Mouse (Mus musculus) embryonic facial prominence, embryonic 13.5 days (tissue): ENCODE measurements at regions not wholly inside any gene's neighbourhood (a gene's known extent, or its start where the extent isn't known, plus 50 kb on each side); places are given as distances from the start of the nearest gene placed in this dataset.

Experiments
- ATAC-seq: fragments of 200-750 bp; cut with Nextera tagmentation; 2 replicates; pipeline ENCODE4 v1.8.0; 2017; ENCODE audit warnings: low read depth; ENCODE audit not compliant: insufficient number of reproducible peaks, insufficient read depth, low FRiP score, low TSS enrichment
- H3K27ac ChIP-seq: fragments of 300-500 bp; sonication (generic); 2 replicates; pipeline ENCODE4 v1.5.1; 2015; ENCODE audit warnings: moderate library complexity, mild to moderate bottlenecking, inconsistent platforms
- H3K27me3 ChIP-seq: fragments of 300-500 bp; sonication (generic); 2 replicates; pipeline ENCODE4 v1.6.1; 2015; ENCODE audit warnings: mild to moderate bottlenecking, inconsistent platforms
- H3K36me3 ChIP-seq: fragments of 300-500 bp; sonication (generic); 2 replicates; pipeline ENCODE4 v1.6.1; 2015; ENCODE audit warnings: mild to moderate bottlenecking, inconsistent platforms
- H3K4me1 ChIP-seq: fragments of 300-500 bp; sonication (generic); 2 replicates; pipeline ENCODE4 v1.6.1; 2015; ENCODE audit warnings: inconsistent platforms
- H3K4me2 ChIP-seq: fragments of 300-500 bp; sonication (generic); 2 replicates; pipeline ENCODE4 v1.6.1; 2015; ENCODE audit warnings: moderate library complexity, mild to moderate bottlenecking, inconsistent platforms
- H3K4me3 ChIP-seq: fragments of 300-500 bp; sonication (generic); 2 replicates; pipeline ENCODE4 v1.5.1; 2015; ENCODE audit warnings: mild to moderate bottlenecking, inconsistent platforms
- H3K9ac ChIP-seq: fragments of 300-500 bp; sonication (generic); 2 replicates; pipeline ENCODE4 v1.6.1; 2015; ENCODE audit warnings: mild to moderate bottlenecking, inconsistent platforms
- H3K9me3 ChIP-seq: fragments of 300-500 bp; sonication (generic); 2 replicates; pipeline ENCODE4 v1.6.1; 2016; ENCODE audit warnings: inconsistent platforms
- whole genome bisulfite sequencing: fragments of 180-500 bp; shearing (Covaris S2); methylation state at CpG from one replicate; pipeline ENCODE4 v1.1.7; 2015; ENCODE audit warnings: mixed read lengths; 5-methylcytosine and 5-hydroxymethylcytosine counted together

- H3K36me3 ChIP-seq, result no peaks in the 10 kb centered on the region
- no peak overlapping the region for H3K4me2 ChIP-seq
- no peak overlapping the region for H3K27ac ChIP-seq
- no peaks in the 10 kb centered on the region for H3K27me3 ChIP-seq
- H3K9me3 ChIP-seq, result no peaks in the 10 kb centered on the region
- ATAC-seq, result no peak
- WGBS, result 92% methylated on average over 1 of the region's 1 CpGs
- H3K4me1 ChIP-seq, result no peaks in the 10 kb centered on the region
- no peak overlapping the region for H3K4me3 ChIP-seq
- H3K9ac ChIP-seq, result no peak overlapping the region
Measured at GRCm38 (mm10) chr12:58569056-58569455, 300.0 kb upstream of the Clec14a start.

GRCm38 (mm10) chr12:58560840-58561239 lies 291.8 kb upstream of the Clec14a start:
- Histone ChIP-seq H3K36me3 (no peaks in the 10 kb centered on the region), H3K9me3 (no peaks in the 10 kb centered on the region), H3K27me3 (no peaks in the 10 kb centered on the region), H3K4me2 (no peak overlapping the region), H3K27ac (no peak overlapping the region), H3K4me1 (0 out of 2 replicates have a peak, but pooled peaks cover 4% of the 10 kb centered on the region), H3K9ac (no peak overlapping the region), H3K4me3 (no peak overlapping the region)
- WGBS, result 69% methylated on average over 5 of the region's 5 CpGs
- no peak for ATAC-seq

GRCm38 (mm10) chr12:58559833-58560232 lies 290.7 kb upstream of the Clec14a start:
- no peaks in the 10 kb centered on the region for H3K9me3 ChIP-seq
- no peak overlapping the region for H3K4me2 ChIP-seq
- no peak overlapping the region for H3K4me3 ChIP-seq
- no peak for ATAC-seq
- H3K4me1 ChIP-seq, result 0 out of 2 replicates have a peak, but pooled peaks cover 4% of the 10 kb centered on the region
- 40% methylated on average over 1 of the region's 1 CpGs for WGBS
- H3K36me3 ChIP-seq, result no peaks in the 10 kb centered on the region
- no peaks in the 10 kb centered on the region for H3K27me3 ChIP-seq
- no peak overlapping the region for H3K27ac ChIP-seq
- no peak overlapping the region for H3K9ac ChIP-seq

- Histone ChIP-seq H3K27me3 (no peaks in the 10 kb centered on the region), H3K4me1 (0 out of 2 replicates have a peak, but pooled peaks cover 4% of the 10 kb centered on the region), H3K9ac (no peak overlapping the region), H3K4me3 (no peak overlapping the region), H3K27ac (no peak overlapping the region; the same call in 1 of the 2 replicates), H3K36me3 (no peaks in the 10 kb centered on the region), H3K9me3 (no peaks in the 10 kb centered on the region), H3K4me2 (no peak overlapping the region)
- no peak for ATAC-seq
- WGBS, result 38% methylated on average over 4 of the region's 4 CpGs
Measured at GRCm38 (mm10) chr12:58557261-58557660, 288.2 kb upstream of the Clec14a start.

GRCm38 (mm10) chr12:58556741-58557140 lies 287.7 kb upstream of the Clec14a start:
- Histone ChIP-seq H3K27ac (no peak overlapping the region), H3K9me3 (no peaks in the 10 kb centered on the region), H3K4me1 (0 out of 2 replicates have a peak, but pooled peaks cover 4% of the 10 kb centered on the region), H3K27me3 (no peaks in the 10 kb centered on the region), H3K4me2 (no peak overlapping the region), H3K9ac (no peak overlapping the region), H3K36me3 (no peaks in the 10 kb centered on the region), H3K4me3 (no peak overlapping the region)
- 71% methylated on average over 4 of the region's 4 CpGs for WGBS
- ATAC-seq, result no peak

GRCm38 (mm10) chr12:58556060-58556459 lies 287.0 kb upstream of the Clec14a start:
- no peak overlapping the region for H3K4me3 ChIP-seq
- H3K4me2 ChIP-seq, result no peak overlapping the region
- no peak overlapping the region for H3K27ac ChIP-seq
- no peak for ATAC-seq
- 79% methylated on average over 1 of the region's 1 CpGs for WGBS
- H3K36me3 ChIP-seq, result no peaks in the 10 kb centered on the region
- 0 out of 2 replicates have a peak, but pooled peaks cover 4% of the 10 kb centered on the region for H3K4me1 ChIP-seq
- no peaks in the 10 kb centered on the region for H3K27me3 ChIP-seq
- H3K9ac ChIP-seq, result no peak overlapping the region
- H3K9me3 ChIP-seq, result no peaks in the 10 kb centered on the region

- Histone ChIP-seq H3K27ac (no peak overlapping the region), H3K4me2 (peak overlapping the region; percentile 36; the same call in 1 of the 2 replicates)
Measured at GRCm38 (mm10) chr12:58550859-58551761, 282.0 kb upstream of the Clec14a start.

GRCm38 (mm10) chr12:58545832-58546538 lies 276.9 kb upstream of the Clec14a start:
- H3K36me3 ChIP-seq, result no peaks in the 10 kb centered on the region
- peaks cover 5% of the 10 kb centered on the region; the same call in 1 of the 2 replicates for H3K4me1 ChIP-seq
- H3K4me2 ChIP-seq, result no peak overlapping the region
- 82% methylated on average over 4 of the region's 4 CpGs for WGBS
- no peak overlapping the region for H3K27ac ChIP-seq
- no peak overlapping the region for H3K9ac ChIP-seq
- no peaks in the 10 kb centered on the region for H3K27me3 ChIP-seq
- H3K4me3 ChIP-seq, result no peak overlapping the region
- no peaks in the 10 kb centered on the region for H3K9me3 ChIP-seq
- no peak for ATAC-seq

More at GRCm38 (mm10) chr12:58550859-58551761, 282.0 kb upstream of the Clec14a start:
- Histone ChIP-seq H3K4me3 (no peak overlapping the region), H3K4me1 (peaks cover 6% of the 10 kb centered on the region; the same call in 1 of the 2 replicates), H3K36me3 (no peaks in the 10 kb centered on the region), H3K9me3 (no peaks in the 10 kb centered on the region), H3K9ac (no peak overlapping the region), H3K27me3 (no peaks in the 10 kb centered on the region)
- WGBS, result 18% methylated on average over 9 of the region's 9 CpGs
- no peak for ATAC-seq

GRCm38 (mm10) chr12:58544862-58545261 lies 275.8 kb upstream of the Clec14a start:
- H3K9ac ChIP-seq, result no peak overlapping the region
- no peak overlapping the region for H3K4me3 ChIP-seq
- no peak overlapping the region for H3K27ac ChIP-seq
- no peak for ATAC-seq
- no peaks in the 10 kb centered on the region for H3K36me3 ChIP-seq
- H3K4me1 ChIP-seq, result no peaks in the 10 kb centered on the region
- H3K9me3 ChIP-seq, result no peaks in the 10 kb centered on the region
- H3K27me3 ChIP-seq, result no peaks in the 10 kb centered on the region
- no peak overlapping the region for H3K4me2 ChIP-seq
- 80% methylated on average over 4 of the region's 4 CpGs for WGBS

- Histone ChIP-seq H3K36me3 (no peaks in the 10 kb centered on the region), H3K4me2 (no peak overlapping the region), H3K27me3 (no peaks in the 10 kb centered on the region), H3K4me3 (no peak overlapping the region), H3K9me3 (no peaks in the 10 kb centered on the region), H3K9ac (no peak overlapping the region), H3K4me1 (no peaks in the 10 kb centered on the region), H3K27ac (no peak overlapping the region)
- WGBS, result 52% methylated on average over 5 of the region's 5 CpGs
- ATAC-seq, result no peak
Measured at GRCm38 (mm10) chr12:58538305-58538719, 269.2 kb upstream of the Clec14a start.

GRCm38 (mm10) chr12:58537833-58538232 lies 268.7 kb upstream of the Clec14a start:
- ATAC-seq, result no peak

More at GRCm38 (mm10) chr12:58537833-58538232, 268.7 kb upstream of the Clec14a start:
- H3K27ac ChIP-seq, result no peak overlapping the region
- no peak overlapping the region for H3K4me2 ChIP-seq
- WGBS, result 53% methylated on average over 5 of the region's 8 CpGs
- no peak overlapping the region for H3K4me3 ChIP-seq
- no peak overlapping the region for H3K9ac ChIP-seq
- H3K36me3 ChIP-seq, result no peaks in the 10 kb centered on the region
- H3K9me3 ChIP-seq, result no peaks in the 10 kb centered on the region
- no peaks in the 10 kb centered on the region for H3K27me3 ChIP-seq
- no peaks in the 10 kb centered on the region for H3K4me1 ChIP-seq
